In the genomic region with DNA sequence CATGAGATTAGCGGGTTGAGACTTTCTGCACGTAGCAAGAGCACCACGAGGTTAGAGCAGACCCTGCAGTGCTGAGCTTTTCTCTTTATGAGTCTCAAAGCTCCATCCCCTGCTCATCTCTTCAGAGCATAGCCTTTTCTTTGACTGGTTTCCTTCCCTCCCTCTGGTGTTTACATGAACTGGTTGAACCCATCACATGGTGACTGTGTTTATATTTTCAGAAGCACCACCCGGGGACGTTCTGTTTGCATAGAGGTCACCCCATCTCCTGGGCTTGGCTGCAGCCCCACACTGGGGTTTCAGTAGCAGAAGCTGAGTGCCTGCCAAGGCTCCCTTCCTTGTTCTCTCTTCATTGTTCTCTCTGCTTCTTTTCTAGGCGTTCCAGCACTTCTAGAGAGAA, we compare ENCODE assay signal across 10 mouse cellular contexts. TPM values are rescaled to one million over a fixed set of nuclear protein-coding genes. Genes with fewer than 3 reads are reported as not detected.
DNase-seq lines count a peak whose midpoint lies in the region; ATAC-seq and TF ChIP-seq lines count a peak whose summit lies in the region.
"Had no signal": no experiment of that assay in that cellular context is flagged by ENCODE, and none has a peak within 500 bp of the region (broad histone marks: within the 10 kb centered on the region; RNA-seq: fewer than 3 reads in every experiment).

No protein-coding gene starts in this region.

- H3K27ac ChIP-seq in hindbrain, postnatal 0 days, result no peak overlapping the region
- no peak overlapping the region for H3K27ac ChIP-seq in hindbrain, embryonic 16.5 days (ENCODE audit: low read depth, low read length)
- H3K27ac ChIP-seq: embryonic facial prominence, embryonic 12.5 days had no signal

- WGBS in hindbrain, postnatal 0 days, result 61% methylated on average over 6 of the region's 6 CpGs
- 64% methylated on average over 6 of the region's 6 CpGs for WGBS in hindbrain, embryonic 16.5 days

- TF ChIP-seq CTCF in hindbrain, postnatal 0 days (IDR thresholded peaks at IDR 0.05; ENCODE audit: low read depth), result no peak

- H3K4me1 ChIP-seq in hindbrain, postnatal 0 days (ENCODE audit: insufficient read depth, low read length), result no peaks in the 10 kb centered on the region
- H3K4me1 ChIP-seq in hindbrain, embryonic 16.5 days (ENCODE audit: control insufficient read depth, insufficient read depth, low read depth, low read length), result no peaks in the 10 kb centered on the region
- H3K4me1 ChIP-seq: embryonic facial prominence, embryonic 12.5 days had no signal

- H3K4me2 ChIP-seq in hindbrain, postnatal 0 days (ENCODE audit: low read depth, low read length), result no peak overlapping the region
- no peak overlapping the region for H3K4me2 ChIP-seq in hindbrain, embryonic 16.5 days (ENCODE audit: low read length)
- H3K4me2 ChIP-seq: embryonic facial prominence, embryonic 12.5 days had no signal

- no peak overlapping the region for H3K4me3 ChIP-seq in hindbrain, postnatal 0 days (ENCODE audit: low read length)
- H3K4me3 ChIP-seq in hindbrain, embryonic 16.5 days (ENCODE audit: low read length), result no peak overlapping the region
- H3K4me3 ChIP-seq: embryonic facial prominence, embryonic 12.5 days had no signal

- DNase-seq in hindbrain, postnatal 0 days (ENCODE audit: low spot score), result peak; percentile 7
- peak; percentile 15 for DNase-seq in brain, adult 2 months (ENCODE audit: low read depth, low spot score)
- DNase-seq in heart, postnatal 25 days (ENCODE audit: low spot score), result peak; percentile 16
- peak; percentile 30 for DNase-seq in layer of hippocampus, adult 9-11 months
- no peak for DNase-seq in adrenal gland, adult 2 months
- no peak for DNase-seq in cerebellum, postnatal 36 days

- no peak overlapping the region for H3K9ac ChIP-seq in hindbrain, postnatal 0 days (replicated peaks; ENCODE audit: low read length)
- no peak overlapping the region for H3K9ac ChIP-seq in hindbrain, embryonic 16.5 days (ENCODE audit: low read depth, low read length)
- H3K9ac ChIP-seq: embryonic facial prominence, embryonic 12.5 days had no signal

- H3K9me3 ChIP-seq in hindbrain, postnatal 0 days (ENCODE audit: low read length), result no peaks in the 10 kb centered on the region
- no peaks in the 10 kb centered on the region for H3K9me3 ChIP-seq in hindbrain, embryonic 16.5 days (ENCODE audit: control insufficient read depth, low read length)

- no peak for ATAC-seq in hindbrain, postnatal 0 days
- no peak for ATAC-seq in hindbrain, embryonic 16.5 days
- ATAC-seq in megakaryocyte, adult 5-6 weeks (ENCODE audit: poor library complexity, severe bottlenecking), result no peak
- ATAC-seq: CD4-positive, CD25-positive, alpha-beta regulatory T cell, adult 4 months had no signal

- no peaks in the 10 kb centered on the region for H3K27me3 ChIP-seq in hindbrain, postnatal 0 days (ENCODE audit: insufficient read depth, low read length)
- H3K27me3 ChIP-seq in hindbrain, embryonic 16.5 days (replicated peaks; ENCODE audit: control insufficient read depth, insufficient read depth, low read length), result no peaks in the 10 kb centered on the region
- H3K27me3 ChIP-seq: embryonic facial prominence, embryonic 12.5 days had no signal

- intact Hi-C loops in heart, postnatal 25 days (cut with DNase I), result no loop called here

- H3K36me3 ChIP-seq in hindbrain, postnatal 0 days (ENCODE audit: insufficient read depth, low read length), result no peaks in the 10 kb centered on the region
- no peaks in the 10 kb centered on the region for H3K36me3 ChIP-seq in hindbrain, embryonic 16.5 days (ENCODE audit: control insufficient read depth, insufficient read depth, low read length)
- H3K36me3 ChIP-seq: embryonic facial prominence, embryonic 12.5 days had no signal

RNA-seq across cellular contexts. Expression of gene Igfbp5, which starts 40.1 kb away (rescaled TPM):
- total RNA-seq in hindbrain, postnatal 0 days (2014; rRNA removed), result 127 and 131 TPM in 2 replicates
- 40.0 and 44.6 TPM in 2 replicates for polyA plus RNA-seq in hindbrain, postnatal 0 days (2015; fragmentation: Nextera tagmentation; extraction: Ambion mirVana)
- polyA plus RNA-seq in hindbrain, embryonic 16.5 days (2015; fragmentation: Nextera tagmentation; extraction: Ambion mirVana), result 51.9 and 65.1 TPM in 2 replicates
- total RNA-seq in heart, postnatal 25 days (2021), result 100 to 1,000 TPM; 112 to 149 TPM
- total RNA-seq in adrenal gland, adult 2 months (2021), result 100 to 1,000 TPM in 1 of 2 experiments, 10 to 100 TPM in 1; 87.4 to 179 TPM
- 31.2 and 32.3 TPM in 2 replicates for polyA plus RNA-seq in adrenal gland, adult 2 months (2012; rRNA removed)
- 2.7 and 2.9 TPM in 2 replicates for total RNA-seq in megakaryocyte, adult 5-6 weeks (2015)
- 1.2 and 1.6 TPM in 2 replicates for total RNA-seq in megakaryocyte, adult 5-6 weeks (2017)
- polyA plus RNA-seq: CD4-positive, CD25-positive, alpha-beta regulatory T cell, adult 4 months had no signal

Comparison
In these comparisons a context has a peak if more than half of its experiments do, and no peak if none do; other contexts are left out.
1. DNase-seq: peak in hindbrain, postnatal 0 days (single experiment), brain, adult 2 months (single experiment), heart, postnatal 25 days (single experiment) and layer of hippocampus, adult 9-11 months (single experiment); none in adrenal gland, adult 2 months (single experiment) and cerebellum, postnatal 36 days (0 of 2).
2. RNA of gene Igfbp5, which starts 40.1 kb away (total RNA-seq): 87.4 to 179 TPM in adrenal gland, adult 2 months, 112 to 149 TPM in heart, postnatal 25 days and 127 to 131 TPM in hindbrain, postnatal 0 days; 1.2 to 2.9 TPM in megakaryocyte, adult 5-6 weeks; every median in the first group is over 10 times any median in the second.